Mouse (Mus musculus) stomach, postnatal 0 days (tissue): ENCODE measurements around the gene Timm17b.

Experiments used
- CTCF ChIP-seq: IDR thresholded peaks from 2 replicates; pipeline ENCODE4 v1.5.1; 2016; ENCODE audit warnings: antibody characterized with exemption, low read depth, mild to moderate bottlenecking, moderate library complexity
- EP300 ChIP-seq: optimal IDR thresholded peaks from 2 replicates; pipeline ENCODE3; 2016; ENCODE audit warnings: antibody characterized with exemption

GRCm38 (mm10) chrX:7910473-7910872 lies 11.3 kb downstream of the Timm17b start:
- TF ChIP-seq EP300 (no peak), CTCF (peak; percentile 43)
